Mouse (Mus musculus) ovary, adult 18-20 months (tissue): ENCODE measurements around the gene Ly6g.
"Not testable (repeated sequence)": the region's sequence is repeated elsewhere in the genome, so short reads cannot be mapped to it uniquely, and the experiment has no call there.

Experiments
- DNase-seq: peaks from one replicate; pipeline ENCODE4 v3.0.0; 2022; ENCODE audit warnings: low spot score, mixed read lengths

Gene Ly6g

DNA sequence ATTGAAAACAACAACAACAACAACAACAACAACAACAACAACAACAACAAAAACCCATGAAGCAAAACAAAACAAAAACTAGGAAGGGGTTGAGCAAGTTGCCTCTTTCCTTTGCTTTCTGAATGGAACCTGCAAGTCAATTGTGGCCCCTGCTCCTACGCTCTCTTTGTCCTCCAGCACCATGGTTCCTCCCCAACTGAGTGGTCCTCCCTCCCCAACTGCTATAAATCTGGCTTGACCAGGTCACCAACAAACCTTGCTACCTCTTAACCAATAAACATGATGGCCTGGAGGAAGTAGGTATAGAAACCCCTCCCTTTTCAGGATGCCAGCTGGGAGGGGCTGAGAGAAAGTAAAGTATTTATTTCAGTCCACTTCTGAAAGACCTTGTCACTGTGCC, at the start of gene Ly6g:
Gene Ly6g, plus strand, starts transcription at position 301 of the 400 bp plus-strand sequence.
- no peak for DNase-seq

DNA sequence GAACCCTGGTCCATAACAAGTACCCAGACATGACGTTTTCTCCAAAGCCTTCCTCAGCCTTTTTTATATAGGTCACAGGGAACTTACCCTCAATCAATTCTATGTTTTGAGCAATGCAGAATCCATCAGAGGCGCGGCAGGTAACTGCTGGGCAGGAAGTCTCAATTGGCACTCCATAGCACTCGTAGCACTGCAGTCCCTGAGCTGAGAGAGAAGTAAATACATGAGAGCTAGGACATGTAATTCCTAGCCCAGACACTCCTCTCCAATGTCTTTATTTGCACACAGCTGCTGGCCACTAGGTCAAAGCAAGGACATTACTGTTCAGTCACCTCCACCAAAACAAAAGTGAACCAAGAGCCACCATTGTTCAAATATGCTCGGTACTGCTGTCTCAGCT, 44.6 kb upstream of the Ly6g start:
- DNase-seq: not testable (repeated sequence)

DNA sequence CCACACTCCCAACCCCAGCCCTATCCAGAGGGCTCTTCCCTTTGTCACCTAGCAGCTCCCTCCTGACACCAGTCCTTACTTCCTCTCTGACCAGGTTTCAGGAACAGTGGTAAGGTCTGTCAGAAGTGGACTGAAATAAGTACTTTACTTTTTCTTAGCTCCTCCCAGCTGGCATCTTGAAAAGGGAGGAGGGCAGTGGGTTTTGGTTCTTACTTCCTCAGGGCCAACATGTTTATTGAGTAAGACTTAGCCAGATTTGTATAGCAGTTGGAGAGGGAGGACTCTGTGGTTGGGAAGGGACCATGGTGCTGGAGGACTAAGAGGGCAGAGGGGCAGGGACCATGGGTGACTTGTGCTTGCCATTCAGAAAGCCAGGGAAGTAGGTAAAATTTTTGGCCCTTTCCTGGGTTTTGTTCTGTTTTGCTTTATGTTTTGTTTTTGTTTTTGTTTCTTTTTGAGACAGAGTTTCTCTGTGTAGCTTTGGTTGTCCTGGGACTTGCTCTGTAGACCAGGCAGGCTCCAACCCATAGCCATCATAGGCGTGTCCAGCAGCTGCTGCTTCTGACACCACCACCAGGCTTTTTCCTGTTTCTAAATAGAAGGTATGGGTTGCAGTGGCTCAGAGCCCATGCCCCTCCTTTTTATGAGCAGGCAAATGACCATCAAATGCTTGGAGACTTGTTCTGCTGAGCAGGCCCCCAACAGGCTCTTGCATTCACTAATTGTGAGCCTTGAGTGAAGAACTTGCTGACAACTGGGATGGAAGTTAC, 43.0 kb upstream of the Ly6g start, which contains the start of gene Ly6c2:
Gene Ly6c2, minus strand, starts transcription at position 110 of the 770 bp plus-strand sequence.
- DNase-seq: not testable (repeated sequence)

DNA sequence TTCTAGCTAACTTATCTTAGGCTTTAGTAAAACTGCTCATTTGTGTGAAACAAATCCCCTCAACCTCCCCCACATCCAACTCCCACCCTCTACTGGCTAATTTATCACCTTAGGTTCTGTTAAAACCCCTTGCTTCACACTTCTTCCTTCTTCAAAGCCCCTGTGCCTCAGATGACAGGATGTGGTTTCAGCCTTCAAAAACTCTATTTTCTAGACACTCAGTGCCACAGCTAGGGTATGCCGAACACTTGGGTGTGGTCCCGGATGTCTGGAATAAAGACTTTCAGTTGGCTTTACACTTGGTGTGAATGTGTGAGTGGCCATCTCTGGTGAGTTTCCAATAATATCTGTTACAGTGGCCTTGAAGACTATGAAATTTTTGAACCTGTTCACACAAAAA, 38.5 kb upstream of the Ly6g start:
- DNase-seq: no peak

DNA sequence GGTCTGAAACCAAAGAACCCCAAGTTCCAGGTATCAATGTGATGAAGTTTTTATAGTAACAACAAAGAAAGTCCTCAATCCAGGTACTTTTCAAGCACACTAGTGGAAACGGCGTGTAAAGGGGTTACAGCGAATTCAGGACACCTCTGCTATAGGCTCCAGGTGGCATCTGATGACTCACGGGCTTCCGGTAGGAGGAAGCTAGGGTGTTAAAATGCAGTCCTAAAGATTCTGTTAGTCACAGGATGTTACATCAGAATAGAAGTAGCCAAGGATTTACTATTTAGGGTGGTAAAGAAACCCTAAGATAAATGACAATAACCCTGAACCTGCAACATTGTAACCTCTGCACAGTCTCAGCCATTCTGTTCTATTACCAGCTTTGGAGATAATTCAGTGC, 37.6 kb upstream of the Ly6g start:
- not testable (repeated sequence) for DNase-seq

DNA sequence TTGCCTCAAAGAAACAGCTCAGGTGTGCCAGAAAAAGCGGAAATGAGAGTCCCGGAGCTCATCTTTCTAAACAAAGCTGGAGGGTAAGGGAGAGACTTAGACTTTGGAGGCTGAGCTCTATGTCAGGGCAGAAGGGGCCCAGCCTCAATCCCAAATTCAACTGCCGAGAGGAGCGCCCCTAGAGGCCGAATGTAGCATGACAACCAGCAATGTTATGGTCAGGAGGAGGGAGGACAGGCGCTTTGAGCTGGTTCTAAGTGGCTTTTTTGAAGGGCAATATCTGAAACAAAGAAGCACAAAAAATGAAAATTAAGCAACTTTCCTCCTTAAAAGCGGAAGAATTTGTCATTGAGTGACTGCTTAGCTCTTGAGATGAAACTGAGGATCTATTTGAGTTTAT, 36.3 kb upstream of the Ly6g start:
- DNase-seq: not testable (repeated sequence)

DNA sequence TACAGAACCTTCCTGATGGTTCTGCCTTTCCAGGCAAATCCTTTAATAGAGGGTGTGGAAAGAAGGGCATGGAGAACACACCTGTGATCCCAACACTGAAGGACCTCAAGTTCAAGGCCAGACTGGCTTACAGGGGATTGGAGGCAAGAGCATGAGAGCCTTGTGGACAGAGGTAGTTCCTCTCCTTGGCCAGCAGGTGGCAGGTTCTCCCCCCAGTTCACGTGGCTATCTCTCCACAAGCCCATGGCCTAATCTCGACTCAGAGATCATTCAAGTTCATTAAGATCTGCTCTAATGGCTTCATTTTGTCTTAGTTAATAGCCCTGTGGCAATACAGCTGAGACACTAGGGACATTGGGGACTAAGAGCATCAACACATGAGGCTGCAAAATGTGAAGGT, 35.0 kb upstream of the Ly6g start:
- DNase-seq: no peak

DNA sequence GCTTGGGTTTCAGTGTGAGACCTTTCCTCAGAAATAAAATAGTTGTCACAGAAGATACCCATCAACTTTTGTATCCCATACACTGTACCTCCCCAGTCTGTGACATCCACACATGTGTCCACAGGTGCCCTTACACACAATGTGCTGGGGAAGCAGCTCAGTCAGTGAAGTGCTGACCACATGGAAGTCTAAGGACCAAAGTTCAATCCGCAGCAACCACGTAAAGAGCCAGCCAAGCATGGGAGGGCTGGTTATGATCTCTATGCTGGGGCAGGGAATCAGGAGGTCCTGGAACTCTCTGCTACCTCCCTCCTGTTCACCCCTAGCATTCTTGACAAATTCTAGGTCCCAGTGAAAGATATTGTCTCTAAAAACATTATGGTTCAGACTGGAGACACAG, 22.7 kb upstream of the Ly6g start:
- DNase-seq: not testable (repeated sequence)

DNA sequence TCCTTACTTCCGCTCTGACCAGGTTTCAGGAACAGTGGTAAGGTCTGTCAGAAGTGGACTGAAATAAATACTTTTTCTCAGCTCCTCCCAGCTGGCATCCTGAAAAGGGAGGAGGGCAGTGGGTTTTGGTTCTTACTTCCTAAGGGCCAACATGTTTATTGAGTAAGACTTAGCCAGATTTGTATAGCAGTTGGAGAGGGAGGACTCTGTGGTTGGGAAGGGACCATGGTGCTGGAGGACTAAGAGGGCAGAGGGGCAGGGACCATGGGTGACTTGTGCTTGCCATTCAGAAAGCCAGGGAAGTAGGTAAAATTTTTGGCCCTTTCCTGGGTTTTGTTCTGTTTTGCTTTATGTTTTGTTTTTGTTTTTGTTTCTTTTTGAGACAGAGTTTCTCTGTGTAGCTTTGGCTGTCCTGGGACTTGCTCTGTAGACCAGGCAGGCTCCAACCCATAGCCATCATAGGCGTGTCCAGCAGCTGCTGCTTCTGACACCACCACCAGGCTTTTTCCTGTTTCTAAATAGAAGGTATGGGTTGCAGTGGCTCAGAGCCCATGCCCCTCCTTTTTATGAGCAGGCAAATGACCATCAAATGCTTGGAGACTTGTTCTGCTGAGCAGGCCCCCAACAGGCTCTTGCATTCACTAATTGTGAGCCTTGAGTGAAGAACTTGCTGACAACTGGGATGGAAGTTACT, 19.8 kb upstream of the Ly6g start:
- not testable (repeated sequence) for DNase-seq

DNA sequence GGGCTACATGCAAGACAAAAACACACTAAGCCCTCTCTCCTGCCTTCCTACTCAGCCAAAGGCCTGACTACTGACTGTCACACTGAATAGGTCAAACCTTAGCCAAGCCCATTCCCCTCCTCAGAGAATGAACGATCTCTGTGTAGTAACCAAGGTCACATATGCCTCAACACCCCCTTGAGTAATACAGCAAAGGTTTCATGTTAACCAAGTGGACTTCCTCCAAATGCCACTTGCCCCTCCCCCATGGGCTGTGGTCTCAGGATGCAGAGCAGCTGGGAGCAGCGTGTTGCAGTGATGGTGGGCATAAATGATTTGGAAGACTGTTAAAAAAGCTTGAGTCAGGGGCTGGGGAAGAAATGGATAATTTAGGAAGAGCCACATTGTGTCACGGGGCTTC, 17.3 kb upstream of the Ly6g start:
- not testable (repeated sequence) for DNase-seq

DNA sequence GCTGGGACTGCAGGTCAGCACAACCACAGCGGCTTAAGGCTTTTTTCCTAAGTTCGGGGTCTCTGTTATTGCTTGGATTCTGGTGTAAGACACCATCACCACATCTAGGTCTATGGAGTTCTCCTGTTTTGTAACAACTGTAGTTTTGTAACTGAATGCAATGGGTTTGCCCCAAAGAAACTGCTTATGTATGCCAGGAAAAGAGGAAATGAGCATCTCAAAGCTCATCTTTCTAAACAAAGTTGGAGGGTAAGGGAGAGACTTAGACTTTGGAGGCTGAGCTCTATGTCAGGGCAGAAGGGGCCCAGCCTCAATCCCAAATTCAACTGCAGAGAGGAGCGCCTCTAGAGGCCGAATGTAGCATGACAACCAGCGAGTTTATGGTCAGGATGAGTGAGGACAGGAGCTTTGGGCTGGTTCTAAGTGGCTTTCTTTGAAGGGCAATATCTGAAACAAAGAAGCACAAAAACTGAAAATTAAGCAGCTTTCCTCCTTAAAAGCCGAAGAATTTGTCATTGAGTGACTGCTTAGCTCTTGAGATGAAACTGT, 13.2 kb upstream of the Ly6g start:
- DNase-seq: not testable (repeated sequence)

DNA sequence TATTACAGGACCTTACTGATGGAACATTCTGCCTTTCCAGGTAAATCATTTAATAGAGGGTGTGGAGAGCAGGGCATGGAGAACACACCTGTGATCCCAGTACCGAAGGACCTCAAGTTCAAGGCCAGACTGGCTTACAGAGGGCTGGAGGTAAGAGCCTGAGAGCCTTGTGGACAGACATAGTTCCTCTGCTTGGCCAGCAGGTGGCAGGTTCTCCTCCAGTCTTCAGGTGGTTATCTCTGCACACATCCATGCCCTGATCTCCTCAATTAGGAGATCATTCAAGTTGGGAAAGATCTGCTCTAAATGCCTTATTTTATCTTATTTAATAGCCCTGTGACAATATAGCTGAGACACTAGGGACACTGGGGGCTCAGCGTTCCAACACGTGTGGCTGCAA, 11.3 kb upstream of the Ly6g start:
- no peak for DNase-seq

DNA sequence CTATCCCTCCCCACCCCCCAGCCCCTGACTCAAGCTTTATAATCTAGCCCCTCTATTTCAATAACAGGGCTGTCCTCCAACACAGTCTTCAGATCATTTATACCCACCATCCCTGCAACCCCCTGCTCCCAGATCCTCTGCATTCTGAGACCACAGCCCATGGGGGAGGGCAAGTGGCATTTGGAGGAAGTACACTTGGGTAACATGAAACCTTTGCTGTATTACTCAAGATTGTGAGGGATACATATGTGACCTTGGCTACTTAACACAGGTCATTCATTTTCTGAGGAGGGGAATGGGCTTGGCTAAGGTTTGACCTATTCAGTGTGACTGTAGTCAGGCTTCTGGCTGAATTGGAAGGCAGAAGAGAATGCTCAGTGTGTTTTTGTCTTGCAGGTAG, 2.0 kb upstream of the Ly6g start:
- no peak for DNase-seq

DNA sequence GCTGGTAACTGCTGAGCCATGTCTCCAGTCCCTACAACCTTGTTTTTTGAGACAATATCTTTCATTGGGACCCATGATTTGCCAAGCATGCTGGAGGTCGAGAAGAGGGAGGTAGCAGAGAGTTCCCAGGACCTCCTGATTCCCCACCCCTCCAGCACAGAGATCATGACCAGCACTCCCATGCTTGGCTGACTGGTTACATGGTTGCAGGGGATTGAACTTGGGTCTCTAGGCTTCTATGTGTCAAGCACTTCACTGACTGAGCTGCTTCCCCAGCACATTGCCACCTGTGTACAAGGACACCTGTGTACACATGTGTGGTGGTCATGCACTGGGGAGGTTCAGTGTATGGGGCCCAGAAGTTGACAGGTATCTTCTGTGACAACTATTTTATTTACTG, 2.6 kb downstream of the Ly6g start:
- no peak for DNase-seq

DNA sequence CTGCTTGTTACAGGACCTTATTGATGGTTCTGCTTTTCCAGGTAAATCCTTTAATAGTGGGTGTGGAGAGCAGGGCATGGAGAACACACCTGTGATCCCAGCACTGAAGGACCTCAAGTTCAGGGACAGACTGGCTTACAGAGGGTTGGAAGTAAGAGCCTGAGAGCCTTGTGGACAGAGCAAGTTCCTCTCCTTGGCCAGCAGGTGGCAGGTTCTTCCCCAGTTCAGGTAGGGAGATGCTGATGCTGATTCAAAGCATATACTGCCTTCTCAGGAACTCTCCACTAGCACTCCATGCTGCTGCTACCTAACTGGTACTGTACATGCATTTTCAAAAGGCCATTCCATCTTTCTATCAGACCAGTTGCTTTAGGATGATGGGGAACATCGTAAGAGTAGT, 20.5 kb downstream of the Ly6g start:
- no peak for DNase-seq

DNA sequence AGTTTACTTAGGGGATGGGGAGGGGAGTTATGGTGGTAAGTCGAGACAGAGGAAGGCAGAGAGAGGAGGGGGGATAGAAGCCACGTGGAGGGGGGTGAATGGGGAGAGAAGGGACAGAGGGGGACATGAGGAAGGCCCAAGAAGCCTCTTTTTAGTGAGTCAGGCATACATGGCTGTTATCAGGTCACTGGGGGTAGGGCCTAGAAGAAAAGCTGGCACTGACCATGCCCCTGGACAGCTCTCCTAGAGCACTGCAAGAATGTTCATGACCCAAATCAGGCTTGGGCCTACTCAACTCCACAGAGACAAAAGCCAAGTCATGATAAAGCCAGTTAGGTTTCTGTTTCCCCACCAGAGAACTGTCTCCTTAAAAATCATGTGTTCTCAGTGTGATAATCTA, 31.3 kb downstream of the Ly6g start:
- no peak for DNase-seq

DNA sequence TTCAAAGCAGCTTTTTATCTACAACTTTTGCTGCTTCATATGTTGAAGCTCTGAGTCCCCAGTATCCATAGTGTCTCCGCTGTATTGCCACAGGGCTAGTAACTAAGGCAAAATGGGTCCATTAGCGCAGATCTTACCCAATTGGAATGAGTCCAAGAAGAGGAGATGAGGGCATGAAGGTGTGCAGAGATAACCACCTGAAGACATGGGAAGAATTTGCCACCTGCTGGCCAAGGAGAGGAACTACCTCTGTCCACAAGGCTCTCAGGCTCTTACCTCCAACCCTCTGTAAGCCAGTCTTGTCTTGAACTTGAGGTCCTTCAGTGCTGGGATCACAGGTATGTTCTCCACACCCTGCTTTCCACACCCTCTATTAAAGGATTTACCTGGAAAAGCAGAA, 34.1 kb downstream of the Ly6g start:
- no peak for DNase-seq

DNA sequence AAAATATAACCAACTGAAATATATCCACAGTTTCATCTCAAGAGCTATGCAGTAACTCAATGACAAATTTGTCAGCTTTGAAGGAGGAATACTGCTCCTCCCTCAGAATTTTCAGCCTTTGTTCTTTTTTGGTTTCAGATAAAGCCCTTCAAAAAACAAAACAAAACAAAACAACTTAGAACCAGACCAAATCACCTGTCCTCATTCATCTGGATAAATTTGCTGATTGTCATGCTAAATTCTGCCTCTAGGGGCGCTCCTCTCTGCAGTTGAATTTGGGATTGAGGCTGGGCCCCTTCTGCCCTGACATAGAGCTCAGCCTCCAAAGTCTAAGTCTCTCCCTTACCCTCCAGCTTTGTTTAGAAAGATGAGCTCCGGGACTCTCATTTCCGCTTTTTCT, 35.5 kb downstream of the Ly6g start:
- not testable (repeated sequence) for DNase-seq
